Mouse (Mus musculus): Measurements from ENCODE around the gene Bmpr1a.
"Not testable (repeated sequence)": the region's sequence is repeated elsewhere in the genome, so short reads cannot be mapped to it uniquely, and the experiment has no call there.

Gene Bmpr1a

DNA sequence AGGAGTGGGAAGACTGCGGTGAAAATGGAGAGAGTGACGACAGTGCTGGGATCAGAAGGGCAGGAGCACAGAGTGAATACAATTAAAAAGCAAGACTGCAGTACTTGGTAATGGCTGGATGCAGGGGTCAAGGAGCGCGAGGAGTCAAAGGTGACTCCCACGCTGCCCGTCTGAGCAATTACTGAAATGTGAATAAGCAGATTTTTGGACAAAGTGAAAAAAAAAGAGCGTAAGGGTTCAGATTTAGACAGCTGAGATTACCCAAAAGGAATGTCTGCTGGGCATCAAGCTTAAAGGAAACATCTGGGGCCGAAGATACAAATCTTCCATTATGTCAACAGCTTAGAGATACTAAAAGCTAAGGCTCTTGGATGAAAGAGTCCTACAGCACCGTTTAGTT is 53.3 kb downstream of the Bmpr1a start:
- DNase-seq (ENCODE audit: low read depth, low spot score): no peak

DNA sequence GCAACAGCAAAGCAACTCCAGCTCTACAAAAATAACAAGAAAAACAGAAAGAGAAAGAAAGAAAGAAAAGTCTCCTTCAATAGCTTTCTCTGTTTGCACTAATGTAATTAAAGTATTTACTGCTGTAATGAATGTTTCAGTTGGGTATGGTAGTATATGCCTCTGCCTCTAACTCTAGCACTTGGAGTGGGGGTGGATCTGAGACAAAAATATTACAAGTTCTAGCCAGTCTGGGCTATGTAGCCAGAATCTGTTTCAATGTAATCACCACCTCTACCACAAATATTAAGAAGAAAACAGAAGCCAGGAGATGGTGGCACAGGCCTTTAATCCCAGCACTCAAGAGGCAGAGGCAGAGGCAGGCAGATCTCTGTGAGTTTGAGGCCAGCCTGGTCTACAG is 54.7 kb downstream of the Bmpr1a start:
- no peak for DNase-seq (ENCODE audit: low read depth, low spot score)

DNA sequence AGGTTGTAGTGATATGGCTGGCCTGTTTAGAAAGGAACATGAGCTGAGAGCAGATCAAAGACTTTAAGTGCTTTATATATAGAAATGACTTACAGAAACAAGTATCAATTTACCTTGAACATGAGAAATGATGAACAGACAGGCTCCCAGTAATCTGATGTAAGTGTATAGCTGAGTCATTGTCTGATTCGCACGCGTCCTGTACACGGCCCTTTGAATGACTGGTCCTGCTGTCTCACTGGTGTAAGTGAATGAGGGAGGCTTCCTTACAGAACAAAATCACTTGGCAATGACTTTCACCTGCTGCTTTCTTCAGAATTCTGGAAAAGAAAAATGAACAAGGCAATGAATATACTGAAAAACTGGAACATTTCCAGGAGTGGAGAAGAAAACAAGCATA is 55.5 kb downstream of the Bmpr1a start:
- no peak for DNase-seq (ENCODE audit: low read depth, low spot score)

DNA sequence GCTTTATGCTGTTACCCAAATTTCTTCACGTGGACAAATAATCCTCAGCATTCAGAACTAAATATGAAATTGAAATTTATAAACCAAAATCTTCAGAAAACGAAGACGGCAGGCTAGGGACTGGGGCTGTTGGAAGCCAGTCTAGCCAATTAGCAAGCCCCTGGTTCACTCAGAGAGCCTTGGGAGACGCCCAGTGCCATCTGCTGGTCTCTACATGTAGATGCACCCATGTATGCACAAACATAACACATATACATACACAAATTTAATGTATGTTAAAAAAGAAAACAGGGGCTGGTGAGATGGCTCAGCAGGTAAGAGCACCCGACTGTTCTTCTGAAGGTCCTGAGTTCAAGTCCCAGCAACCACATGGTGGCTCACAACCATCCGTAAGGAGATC is 56.5 kb downstream of the Bmpr1a start:
- no peak for DNase-seq (ENCODE audit: low read depth, low spot score)

DNA sequence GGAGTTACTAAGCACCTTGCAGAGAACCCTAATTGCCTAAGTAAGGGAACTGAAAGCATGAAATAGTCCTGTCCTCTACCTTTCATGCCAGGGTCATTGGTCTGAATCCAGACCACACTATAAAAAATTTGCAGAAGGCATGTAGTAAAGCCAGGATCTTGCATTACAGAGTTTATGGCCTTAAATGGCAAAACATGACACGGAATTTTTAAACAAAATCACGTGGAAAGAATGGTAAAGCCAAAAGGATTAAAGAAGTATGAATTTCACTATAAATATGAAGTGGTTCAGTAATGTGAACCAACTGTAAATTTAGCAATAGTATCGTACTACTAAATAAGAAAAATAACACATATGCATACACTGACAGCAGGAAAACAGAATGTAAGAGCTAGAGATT is 57.8 kb downstream of the Bmpr1a start:
- DNase-seq (ENCODE audit: low read depth, low spot score): no peak

DNA sequence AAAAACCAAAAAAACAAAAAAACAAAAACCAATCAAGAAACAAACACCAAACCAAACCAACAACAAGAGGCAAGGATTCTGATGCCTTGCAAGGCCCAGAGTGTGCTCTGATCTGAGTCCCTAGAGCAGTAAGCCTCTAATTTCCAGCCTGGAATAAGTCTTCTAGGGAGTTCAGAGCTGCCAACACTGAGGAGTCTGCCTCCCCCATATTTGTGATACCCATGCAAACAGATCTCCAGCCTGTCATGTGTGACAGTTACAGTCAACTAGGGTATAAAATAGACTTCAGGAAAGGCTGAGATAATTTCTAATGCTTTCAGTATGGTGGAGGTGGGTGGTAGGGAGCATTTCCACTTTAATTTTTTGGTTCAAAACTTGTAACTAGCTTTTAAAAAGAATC is 58.2 kb downstream of the Bmpr1a start:
- no peak for DNase-seq (ENCODE audit: low read depth, low spot score)

DNA sequence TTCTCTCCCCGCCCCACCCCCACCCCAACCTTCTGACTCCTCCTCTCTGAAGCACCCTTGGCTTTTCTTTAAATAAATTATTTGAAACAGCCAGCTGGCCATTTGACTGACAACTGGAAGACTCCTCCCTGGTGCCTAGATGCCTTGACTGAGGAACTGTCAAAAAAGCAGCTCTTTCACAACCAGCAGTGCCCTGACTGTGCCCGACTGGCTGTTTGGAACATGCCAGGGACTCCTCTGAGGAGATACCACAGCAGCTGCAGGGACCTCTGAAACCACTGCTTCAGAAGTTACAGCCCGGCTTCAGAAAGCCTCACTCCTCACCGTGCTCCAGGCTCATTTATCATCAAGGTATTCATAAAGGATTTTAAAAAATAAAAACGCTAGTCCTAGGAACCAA is 58.8 kb downstream of the Bmpr1a start:
- no peak for DNase-seq (ENCODE audit: low read depth, low spot score)

- no peak for DNase-seq (ENCODE audit: low read depth, low spot score)
These were observed 60.6 kb downstream of the Bmpr1a start for GRCm38 (mm10) chr14:34442531-34442930.

GRCm38 (mm10) chr14:34440526-34441066 is 62.5 kb downstream of the Bmpr1a start:
- no peak for DNase-seq (ENCODE audit: low read depth, low spot score)

GRCm38 (mm10) chr14:34429069-34429468 is 74.1 kb downstream of the Bmpr1a start:
- DNase-seq (ENCODE audit: low read depth, low spot score): no peak

DNA sequence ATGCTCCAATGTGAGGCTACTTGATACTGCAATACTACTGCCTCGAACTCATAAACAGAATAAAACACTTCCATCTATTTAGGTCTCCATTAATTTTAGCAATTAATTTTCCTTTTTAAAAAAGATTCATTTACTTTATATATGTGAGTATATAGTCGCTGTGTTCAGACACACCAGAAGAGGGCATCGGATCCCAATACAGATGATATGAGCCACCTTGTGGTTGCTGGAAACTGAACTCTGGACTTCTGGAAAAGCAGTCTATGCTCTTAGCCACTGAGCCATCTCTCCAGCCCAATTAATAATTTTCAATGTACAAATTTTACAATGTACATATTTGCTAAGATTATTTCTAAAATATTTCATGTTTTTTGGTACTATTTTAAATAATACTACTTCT is 74.9 kb downstream of the Bmpr1a start:
- no peak for DNase-seq (ENCODE audit: low read depth, low spot score)

DNA sequence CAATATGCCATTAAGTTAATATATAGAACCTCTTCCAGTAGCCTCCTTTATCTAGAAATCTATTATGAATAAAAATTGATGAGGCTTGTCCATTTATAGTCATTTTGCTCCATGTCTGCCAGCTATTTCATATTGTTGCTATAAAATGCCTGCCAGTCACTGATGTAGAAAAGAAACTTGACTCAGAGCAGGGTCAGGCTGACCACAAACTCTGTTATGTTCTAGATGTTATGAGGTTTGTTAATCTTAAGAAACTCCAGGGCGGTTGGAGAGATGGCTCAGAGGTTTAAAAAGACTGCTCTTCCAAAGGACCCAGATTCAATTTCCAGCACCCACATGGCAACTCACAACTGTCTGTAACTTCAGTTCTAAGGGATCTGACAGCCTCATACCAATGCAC is 82.1 kb downstream of the Bmpr1a start:
- no peak for DNase-seq (ENCODE audit: low read depth, low spot score)

GRCm38 (mm10) chr14:34417501-34417900 is 85.6 kb downstream of the Bmpr1a start:
- no peak for DNase-seq (ENCODE audit: low read depth, low spot score)

DNA sequence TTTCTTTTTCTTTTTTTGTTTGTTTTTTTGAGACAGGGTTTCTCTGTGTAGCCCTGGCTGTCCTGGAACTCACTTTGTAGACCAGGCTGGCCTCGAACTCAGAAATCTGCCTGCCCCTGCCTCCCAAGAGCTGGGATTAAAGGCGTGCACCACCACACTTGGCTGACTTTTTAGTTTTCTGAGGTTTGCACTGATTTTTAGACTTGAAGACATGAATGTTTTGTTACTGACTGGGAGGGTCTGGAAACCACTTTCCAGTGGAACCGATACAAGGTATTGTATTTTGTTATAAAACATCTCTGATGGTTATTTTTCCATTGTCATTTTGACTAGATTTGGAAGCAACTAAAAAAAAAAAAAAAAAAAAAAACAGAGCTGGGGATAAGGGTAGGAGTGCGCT is 86.2 kb downstream of the Bmpr1a start:
- not testable (repeated sequence) for DNase-seq (ENCODE audit: low read depth, low spot score)

- DNase-seq (ENCODE audit: low read depth, low spot score): no peak
These were observed 90.8 kb downstream of the Bmpr1a start for GRCm38 (mm10) chr14:34412164-34412896.

- DNase-seq (ENCODE audit: low read depth, low spot score): no peak
These were observed 92.4 kb downstream of the Bmpr1a start for GRCm38 (mm10) chr14:34410716-34411115.

DNA sequence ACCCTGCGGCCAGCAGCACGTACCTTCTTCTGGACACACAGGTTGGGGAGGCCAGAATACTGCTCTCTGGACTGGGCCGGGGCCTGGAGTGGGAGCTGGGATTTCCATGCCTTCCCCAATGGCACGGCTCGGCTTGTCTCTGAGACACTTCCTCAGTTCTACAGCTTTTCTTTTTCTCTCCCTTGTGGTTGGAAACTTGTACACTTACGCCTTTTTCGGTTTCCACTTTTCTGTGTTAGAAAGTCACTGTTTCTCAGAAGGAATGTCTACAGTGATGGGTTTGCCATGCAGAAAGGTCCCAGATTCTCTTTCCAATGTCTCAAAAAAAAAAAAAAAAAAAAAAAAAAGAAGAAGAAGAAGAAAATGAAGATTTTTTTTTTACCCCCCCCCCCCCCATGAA is 99.7 kb downstream of the Bmpr1a start:
- no peak for DNase-seq (ENCODE audit: low read depth, low spot score)

DNA sequence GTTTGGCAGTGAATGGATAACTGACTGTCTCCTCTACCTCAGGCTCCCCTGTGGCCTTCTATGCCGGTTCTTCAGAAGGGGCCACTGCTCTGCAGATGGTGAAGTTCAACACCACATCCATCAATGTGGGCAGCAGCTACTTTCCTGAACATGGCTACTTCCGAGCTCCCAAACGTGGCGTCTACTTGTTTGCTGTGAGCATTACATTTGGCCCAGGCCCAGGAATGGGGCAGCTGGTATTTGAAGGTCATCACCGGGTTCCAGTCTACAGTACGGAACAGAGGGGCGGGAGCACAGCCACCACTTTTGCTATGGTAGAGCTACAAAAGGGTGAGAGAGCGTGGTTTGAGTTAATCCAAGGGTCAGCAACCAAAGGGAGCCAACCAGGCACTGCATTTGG is 100.3 kb downstream of the Bmpr1a start:
- DNase-seq (ENCODE audit: low read depth, low spot score): no peak

GRCm38 (mm10) chr14:34401135-34401534 is 102.0 kb downstream of the Bmpr1a start:
- DNase-seq (ENCODE audit: low read depth, low spot score): peak; percentile 89

GRCm38 (mm10) chr14:34400021-34400420 is 103.1 kb downstream of the Bmpr1a start:
- DNase-seq (ENCODE audit: low read depth, low spot score): no peak

DNA sequence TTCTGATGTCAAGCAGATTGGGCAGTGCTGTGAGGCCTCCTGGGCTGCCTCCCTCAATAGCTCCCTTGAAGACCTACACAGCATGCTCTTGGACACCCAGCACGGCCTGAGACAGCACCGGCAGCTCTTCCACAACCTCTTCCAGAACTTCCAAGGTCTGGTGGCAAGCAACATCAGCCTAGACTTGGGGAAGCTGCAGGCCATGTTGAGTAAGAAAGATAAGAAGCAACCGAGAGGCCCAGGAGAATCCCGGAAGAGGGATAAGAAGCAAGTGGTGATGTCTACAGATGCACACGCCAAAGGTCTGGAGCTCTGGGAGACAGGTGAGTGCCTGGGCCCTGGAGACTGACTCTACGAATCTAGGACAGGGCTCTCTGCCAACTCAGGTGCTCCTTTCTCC is 103.8 kb downstream of the Bmpr1a start:
- DNase-seq (ENCODE audit: low read depth, low spot score): no peak

DNA sequence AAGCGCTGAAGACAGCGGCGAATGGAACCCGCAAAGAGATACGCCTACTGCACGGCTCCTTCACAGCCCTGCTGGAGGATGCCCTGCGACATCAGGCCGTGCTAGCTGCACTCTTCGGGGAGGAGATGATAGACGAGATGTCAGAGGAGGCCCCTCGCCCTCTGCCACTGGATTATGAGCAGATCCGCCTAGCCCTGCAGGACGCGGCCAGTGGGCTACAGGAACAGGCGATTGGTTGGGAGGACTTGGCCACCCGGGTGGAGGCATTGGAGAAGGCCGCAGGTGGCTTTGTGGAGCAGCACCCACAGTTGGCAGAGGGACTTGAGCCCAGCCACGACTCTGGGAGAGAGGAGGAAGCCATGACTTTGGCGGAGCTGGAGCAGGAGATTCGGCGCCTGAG is 104.2 kb downstream of the Bmpr1a start:
- DNase-seq (ENCODE audit: low read depth, low spot score): no peak

GRCm38 (mm10) chr14:34397871-34398270 is 105.3 kb downstream of the Bmpr1a start:
- no peak for DNase-seq (ENCODE audit: low read depth, low spot score)

- no peak for DNase-seq (ENCODE audit: low read depth, low spot score)
These were observed 109.8 kb downstream of the Bmpr1a start for GRCm38 (mm10) chr14:34393295-34393694.

All from CD4-positive, CD25-positive, alpha-beta regulatory T cell, adult 2 months (primary cell).